Mouse (Mus musculus) bone marrow, adult 2 months (tissue): ENCODE data around the gene Klf5. TPM values are rescaled to one million over a fixed set of nuclear protein-coding genes. Genes with fewer than 3 reads are reported as not detected.

Experiments
- H3K27ac ChIP-seq: fragments of 200-500 bp; 2 replicates; pipeline ENCODE4 v1.5.1; 2012; ENCODE audit warnings: low read depth, mild to moderate bottlenecking, control low read depth, inconsistent platforms, low read length; ENCODE audit not compliant: control insufficient read depth, poor library complexity, insufficient read depth
- H3K4me1 ChIP-seq: fragments of 200-500 bp; 2 replicates; pipeline ENCODE4 v1.6.1; 2011; ENCODE audit warnings: low read length; ENCODE audit not compliant: control insufficient read depth, insufficient read depth
- H3K4me3 ChIP-seq: fragments of 200-500 bp; replicated peaks from 2 replicates; pipeline ENCODE3; 2011; ENCODE audit warnings: mild to moderate bottlenecking, low read depth, low read length, control low read depth; ENCODE audit not compliant: control insufficient read depth
- CTCF ChIP-seq: fragments of 200-500 bp; IDR thresholded peaks from 2 replicates; pipeline ENCODE4 v1.5.1; 2011; ENCODE audit warnings: low read length, control low read depth; ENCODE audit not compliant: control insufficient read depth, insufficient read depth
- POLR2A ChIP-seq: fragments of 200-500 bp; IDR thresholded peaks from 2 replicates; pipeline ENCODE4 v1.6.1; 2011; ENCODE audit warnings: low read depth, mild to moderate bottlenecking, control low read depth, low read length, borderline replicate concordance; ENCODE audit not compliant: control insufficient read depth
- WGBS: fragments of 180-500 bp; shearing (Covaris S2); methylation state at CpG from one replicate; pipeline ENCODE4 v1.1.7; 2018; 5-methylcytosine and 5-hydroxymethylcytosine counted together
- polyA plus RNA-seq: library from polyadenylated mRNA; stranded (reverse); fragments of >200 nt; gene quantifications from 2 replicates; pipeline ENCODE4 v1.2.4, GENCODE M21; 2011; ENCODE audit warnings: low replicate concordance; ENCODE audit not compliant: missing spikeins, insufficient read depth, insufficient read length

Gene Klf5
- 6.4 and 21.0 TPM in 2 replicates for polyA plus RNA-seq

- Histone ChIP-seq H3K4me3 (peak within 1 kb of the TSS; percentile 96), H3K27ac (peak within 1 kb of the TSS; percentile 94), H3K4me1 (no peaks in the 10 kb centered on the region; the same call in 1 of the 2 replicates)
- WGBS, result under 1% methylated on average over 65 of the region's 67 CpGs
- peak; percentile 74 for TF ChIP-seq POLR2A
- TF ChIP-seq CTCF, result no peak
Observed at GRCm38 (mm10) chr14:99298385-99299021, at the start of gene Klf5. TSS of gene Klf5 (plus strand) at chr14:99298691.

DNA sequence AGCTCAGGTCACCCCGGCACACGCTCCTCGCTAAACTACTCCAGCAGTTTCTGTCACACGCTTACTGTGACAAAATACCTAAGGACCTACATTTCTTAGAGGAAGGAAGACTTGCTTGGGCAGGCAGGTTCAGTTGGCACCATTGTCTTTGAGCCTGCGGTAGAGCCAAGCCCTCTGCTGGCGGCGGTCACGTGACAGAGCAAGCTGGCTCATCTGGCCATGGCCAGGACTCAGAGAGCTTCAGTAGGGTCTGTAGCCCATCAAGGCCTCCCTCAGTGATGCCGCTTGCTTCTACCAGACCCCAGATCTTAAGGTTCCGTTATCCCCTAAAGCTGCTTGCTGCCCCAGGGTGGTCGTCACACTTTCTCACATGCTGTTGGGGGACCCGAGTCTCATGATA, 36.5 kb upstream of the Klf5 start:
- TF ChIP-seq POLR2A, result no peak
- TF ChIP-seq CTCF, result no peak
- Histone ChIP-seq H3K27ac (no peak overlapping the region), H3K4me3 (no peak overlapping the region), H3K4me1 (0 out of 2 replicates have a peak, but pooled peaks cover 1% of the 10 kb centered on the region)
- WGBS, result 94% methylated on average over 12 of the region's 12 CpGs

GRCm38 (mm10) chr14:99263816-99264215, 34.7 kb upstream of the Klf5 start:
- WGBS, result 54% methylated on average over 6 of the region's 6 CpGs
- no peak for TF ChIP-seq CTCF
- Histone ChIP-seq H3K4me1 (0 out of 2 replicates have a peak, but pooled peaks cover 1% of the 10 kb centered on the region), H3K27ac (peak overlapping the region; percentile 28; the same call in 1 of the 2 replicates), H3K4me3 (no peak overlapping the region)

DNA sequence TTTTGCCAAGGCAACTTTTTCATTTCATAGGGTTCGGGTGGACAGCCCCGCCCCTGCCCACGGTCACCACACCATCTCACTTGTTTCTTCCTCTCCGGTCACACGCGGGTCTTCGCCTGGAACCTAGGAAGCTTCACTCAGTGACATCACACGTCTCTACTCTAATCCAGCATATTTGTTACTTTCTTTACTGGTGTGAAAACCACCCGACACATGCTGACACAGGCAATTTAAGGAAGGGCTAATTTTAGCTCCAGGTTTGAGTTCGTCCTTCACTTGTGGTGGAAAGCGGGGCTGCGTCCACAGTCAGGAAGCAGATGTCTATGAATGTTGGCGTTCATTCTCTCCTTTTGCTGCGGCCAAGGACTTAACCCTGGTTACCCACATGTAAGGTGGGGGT, 32.7 kb upstream of the Klf5 start:
- 5% methylated on average over 14 of the region's 14 CpGs for WGBS
- Histone ChIP-seq H3K4me1 (0 out of 2 replicates have a peak, but pooled peaks cover 1% of the 10 kb centered on the region), H3K4me3 (peak overlapping the region; percentile 47), H3K27ac (no peak overlapping the region)
- no peak for TF ChIP-seq CTCF
- TF ChIP-seq POLR2A, result no peak

DNA sequence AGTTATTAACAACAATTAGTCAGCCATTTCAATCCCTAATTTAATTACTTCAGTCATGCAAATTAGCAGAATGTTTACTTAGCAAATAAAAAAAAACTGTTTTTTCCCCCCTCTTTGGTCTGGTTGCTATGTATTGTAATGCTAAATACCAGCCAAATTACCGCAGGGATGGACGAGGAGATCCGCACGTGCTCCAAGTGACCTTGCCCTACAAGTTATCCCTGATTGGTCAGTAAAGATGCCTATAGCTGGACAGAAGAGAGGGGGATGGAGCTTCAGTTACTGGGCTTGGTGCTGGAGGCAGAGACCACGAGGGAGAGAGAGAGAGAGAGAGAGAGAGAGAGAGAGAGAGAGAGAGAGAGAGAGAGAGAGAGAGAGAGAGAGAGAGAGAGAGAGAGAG, 31.7 kb upstream of the Klf5 start:
- H3K4me3 ChIP-seq, result no peak overlapping the region
- TF ChIP-seq CTCF (no peak), POLR2A (no peak)
- 86% methylated on average over 5 of the region's 5 CpGs for WGBS
- 0 out of 2 replicates have a peak, but pooled peaks cover 1% of the 10 kb centered on the region for H3K4me1 ChIP-seq
- H3K27ac ChIP-seq, result no peak overlapping the region

GRCm38 (mm10) chr14:99274056-99274455, 24.4 kb upstream of the Klf5 start:
- TF ChIP-seq CTCF, result no peak
- no peak for TF ChIP-seq POLR2A
- Histone ChIP-seq H3K4me3 (no peak overlapping the region), H3K27ac (no peak overlapping the region), H3K4me1 (no peaks in the 10 kb centered on the region; the same call in 1 of the 2 replicates)
- WGBS, result 36% methylated on average over 2 of the region's 2 CpGs

DNA sequence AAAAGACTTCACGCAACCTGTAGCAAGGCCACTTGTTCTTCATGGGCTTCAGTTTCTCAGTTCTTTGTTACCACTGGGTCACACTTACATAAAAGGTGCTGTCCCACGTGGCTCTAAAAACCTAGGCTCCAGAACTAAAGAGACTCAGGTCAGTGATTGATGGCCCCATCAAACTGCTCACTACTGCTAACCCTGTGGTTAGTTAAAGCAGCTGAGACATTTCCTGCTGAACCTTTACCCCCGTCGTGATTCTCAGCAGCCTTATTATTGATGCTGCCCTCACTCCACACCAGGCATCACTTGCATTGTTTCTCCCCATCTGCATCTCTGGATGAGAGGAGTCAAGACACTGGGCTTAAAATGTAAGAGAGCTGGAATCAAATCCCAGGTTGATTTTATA, 22.7 kb upstream of the Klf5 start:
- WGBS, result 22% methylated on average over 4 of the region's 4 CpGs
- Histone ChIP-seq H3K4me1 (peaks cover 2% of the 10 kb centered on the region), H3K4me3 (no peak overlapping the region), H3K27ac (no peak overlapping the region)
- TF ChIP-seq CTCF, result no peak
- TF ChIP-seq POLR2A, result no peak

DNA sequence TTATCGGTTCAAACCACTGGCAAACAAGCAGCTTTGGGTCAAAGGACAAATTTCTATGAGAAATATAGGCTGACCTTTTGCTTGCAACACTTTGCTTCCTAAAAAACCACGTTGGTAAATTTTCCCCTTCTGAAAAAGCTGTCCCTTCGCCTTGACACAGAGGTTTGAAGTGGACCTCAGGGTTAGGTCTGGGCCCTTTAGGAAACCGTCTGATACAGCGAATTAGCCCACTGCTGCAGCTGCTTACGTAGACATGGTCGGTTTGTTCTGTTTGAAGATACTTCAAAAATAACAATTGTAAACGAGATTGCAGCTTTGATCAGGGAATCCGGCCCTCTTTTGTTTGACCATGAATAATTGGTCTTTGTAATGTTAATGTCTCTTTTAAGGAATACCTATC, 20.2 kb upstream of the Klf5 start:
- Histone ChIP-seq H3K4me1 (peaks cover 2% of the 10 kb centered on the region), H3K4me3 (no peak overlapping the region), H3K27ac (no peak overlapping the region; the same call in 1 of the 2 replicates)
- no peak for TF ChIP-seq CTCF
- TF ChIP-seq POLR2A, result no peak
- 55% methylated on average over 9 of the region's 9 CpGs for WGBS
